Mouse (Mus musculus): Measurements from ENCODE around the gene Cntrob. TPM values are rescaled to one million over a fixed set of nuclear protein-coding genes. Genes with fewer than 3 reads are reported as not detected.

The Cntrob gene
- polyA plus RNA-seq, 1 experiment from 2014 or later, result 13.9 TPM

- H3K4me2 ChIP-seq (ENCODE audit: low read length), result no peak overlapping the region
- H3K9ac ChIP-seq (ENCODE audit: low read length), result no peak overlapping the region
- no peaks in the 10 kb centered on the region for H3K9me3 ChIP-seq (replicated peaks; ENCODE audit: control insufficient read depth, low read length)
- no peaks in the 10 kb centered on the region for H3K4me1 ChIP-seq (ENCODE audit: control insufficient read depth, insufficient read depth, low read length)
- no peak overlapping the region for H3K4me3 ChIP-seq (ENCODE audit: low read depth, low read length)
- H3K27me3 ChIP-seq (replicated peaks; ENCODE audit: control insufficient read depth, insufficient read depth, low read length), result no peaks in the 10 kb centered on the region
- ATAC-seq (no peak), DNase-seq (ENCODE audit: low spot score) (no peak)
- WGBS, result 65% methylated on average over 7 of the region's 7 CpGs
- peaks cover 55% of the 10 kb centered on the region for H3K36me3 ChIP-seq (ENCODE audit: control insufficient read depth, insufficient read depth, low read length)
- H3K27ac ChIP-seq (ENCODE audit: low read depth, low read length), result no peak overlapping the region
These were observed 25.3 kb downstream of the Cntrob start for GRCm38 (mm10) chr11:69298231-69298630.

DNA sequence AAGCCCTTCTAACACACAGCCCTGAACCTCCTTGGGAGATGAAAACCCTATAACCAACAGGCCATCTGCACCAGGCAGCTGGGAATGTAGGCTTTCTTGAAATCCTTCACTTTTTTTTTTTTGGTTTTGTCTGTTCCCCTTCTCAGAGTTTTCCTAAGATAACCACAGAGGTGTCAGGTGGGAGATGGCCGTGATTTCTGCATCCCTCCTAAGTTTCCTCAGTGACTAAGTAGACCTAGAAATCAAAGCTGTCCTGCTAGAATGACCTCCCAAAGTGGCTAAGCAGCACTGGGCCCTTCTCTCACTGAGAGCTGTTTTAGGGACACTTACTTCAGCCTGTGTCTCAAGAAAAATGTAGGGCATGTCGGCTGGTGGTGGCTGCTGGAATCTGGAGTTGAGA is 25.8 kb downstream of the Cntrob start:
- ATAC-seq (no peak), DNase-seq (ENCODE audit: low spot score) (no peak)
- H3K4me3 ChIP-seq (ENCODE audit: low read depth, low read length), result no peak overlapping the region
- whole genome bisulfite sequencing, result 88% methylated on average over 2 of the region's 2 CpGs
- H3K4me1 ChIP-seq (ENCODE audit: control insufficient read depth, insufficient read depth, low read length), result no peaks in the 10 kb centered on the region
- H3K27me3 ChIP-seq (replicated peaks; ENCODE audit: control insufficient read depth, insufficient read depth, low read length), result no peaks in the 10 kb centered on the region
- peaks cover 51% of the 10 kb centered on the region for H3K36me3 ChIP-seq (ENCODE audit: control insufficient read depth, insufficient read depth, low read length)
- no peaks in the 10 kb centered on the region for H3K9me3 ChIP-seq (replicated peaks; ENCODE audit: control insufficient read depth, low read length)
- no peak overlapping the region for H3K9ac ChIP-seq (ENCODE audit: low read length)
- no peak overlapping the region for H3K4me2 ChIP-seq (ENCODE audit: low read length)
- H3K27ac ChIP-seq (ENCODE audit: low read depth, low read length), result no peak overlapping the region

- Histone ChIP-seq H3K4me2 (ENCODE audit: low read length) (no peak overlapping the region), H3K9me3 (replicated peaks; ENCODE audit: control insufficient read depth, low read length) (no peaks in the 10 kb centered on the region), H3K9ac (ENCODE audit: low read length) (no peak overlapping the region), H3K4me1 (ENCODE audit: control insufficient read depth, insufficient read depth, low read length) (no peaks in the 10 kb centered on the region), H3K36me3 (ENCODE audit: control insufficient read depth, insufficient read depth, low read length) (peaks cover 30% of the 10 kb centered on the region), H3K4me3 (ENCODE audit: low read depth, low read length) (no peak overlapping the region), H3K27ac (ENCODE audit: low read depth, low read length) (no peak overlapping the region), H3K27me3 (replicated peaks; ENCODE audit: control insufficient read depth, insufficient read depth, low read length) (no peaks in the 10 kb centered on the region)
- ATAC-seq (no peak), DNase-seq (ENCODE audit: low spot score) (no peak)
- WGBS, result 91% methylated on average over 3 of the region's 3 CpGs
These were observed 28.3 kb downstream of the Cntrob start for GRCm38 (mm10) chr11:69295286-69295685.

DNA sequence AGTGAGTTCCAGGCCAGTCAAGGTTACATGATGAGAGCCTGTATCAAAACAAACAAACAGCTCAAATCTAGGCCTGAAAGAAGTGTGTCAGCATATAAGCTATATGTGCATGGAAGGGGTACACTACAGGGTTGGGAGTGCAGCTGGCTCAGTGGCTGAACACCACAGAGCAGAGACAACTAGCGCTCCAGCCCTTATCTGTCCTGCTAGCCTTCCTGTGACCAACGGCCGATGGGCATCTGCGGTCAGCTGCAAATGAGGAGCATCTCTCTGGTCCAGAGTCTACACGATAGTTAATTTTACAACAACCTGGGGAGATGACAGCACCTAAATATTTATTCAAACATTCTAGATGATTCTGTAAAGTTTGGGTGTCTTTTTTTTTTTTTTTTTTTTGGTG is 32.5 kb downstream of the Cntrob start:
- no peak for ATAC-seq
- DNase-seq (ENCODE audit: low spot score), result no peak
- no peaks in the 10 kb centered on the region for H3K27me3 ChIP-seq (replicated peaks; ENCODE audit: control insufficient read depth, insufficient read depth, low read length)
- no peak overlapping the region for H3K27ac ChIP-seq (ENCODE audit: low read depth, low read length)
- no peak overlapping the region for H3K9ac ChIP-seq (ENCODE audit: low read length)
- 97% methylated on average over 5 of the region's 5 CpGs for WGBS
- no peak overlapping the region for H3K4me2 ChIP-seq (ENCODE audit: low read length)
- no peak overlapping the region for H3K4me3 ChIP-seq (ENCODE audit: low read depth, low read length)
- H3K36me3 ChIP-seq (ENCODE audit: control insufficient read depth, insufficient read depth, low read length), result no peaks in the 10 kb centered on the region
- no peaks in the 10 kb centered on the region for H3K9me3 ChIP-seq (replicated peaks; ENCODE audit: control insufficient read depth, low read length)
- no peaks in the 10 kb centered on the region for H3K4me1 ChIP-seq (ENCODE audit: control insufficient read depth, insufficient read depth, low read length)

- H3K27me3 ChIP-seq (replicated peaks; ENCODE audit: control insufficient read depth, insufficient read depth, low read length), result no peaks in the 10 kb centered on the region
- H3K27ac ChIP-seq (ENCODE audit: low read depth, low read length), result no peak overlapping the region
- H3K4me2 ChIP-seq (ENCODE audit: low read length), result no peak overlapping the region
- no peak for ATAC-seq
- no peaks in the 10 kb centered on the region for H3K36me3 ChIP-seq (ENCODE audit: control insufficient read depth, insufficient read depth, low read length)
- no peak for DNase-seq (ENCODE audit: low spot score)
- no peaks in the 10 kb centered on the region for H3K9me3 ChIP-seq (replicated peaks; ENCODE audit: control insufficient read depth, low read length)
- no peak overlapping the region for H3K4me3 ChIP-seq (ENCODE audit: low read depth, low read length)
- 67% methylated on average over 5 of the region's 5 CpGs for WGBS
- H3K9ac ChIP-seq (ENCODE audit: low read length), result no peak overlapping the region
- H3K4me1 ChIP-seq (ENCODE audit: control insufficient read depth, insufficient read depth, low read length), result no peaks in the 10 kb centered on the region
These were observed 46.3 kb downstream of the Cntrob start for GRCm38 (mm10) chr11:69277267-69277666.

DNA sequence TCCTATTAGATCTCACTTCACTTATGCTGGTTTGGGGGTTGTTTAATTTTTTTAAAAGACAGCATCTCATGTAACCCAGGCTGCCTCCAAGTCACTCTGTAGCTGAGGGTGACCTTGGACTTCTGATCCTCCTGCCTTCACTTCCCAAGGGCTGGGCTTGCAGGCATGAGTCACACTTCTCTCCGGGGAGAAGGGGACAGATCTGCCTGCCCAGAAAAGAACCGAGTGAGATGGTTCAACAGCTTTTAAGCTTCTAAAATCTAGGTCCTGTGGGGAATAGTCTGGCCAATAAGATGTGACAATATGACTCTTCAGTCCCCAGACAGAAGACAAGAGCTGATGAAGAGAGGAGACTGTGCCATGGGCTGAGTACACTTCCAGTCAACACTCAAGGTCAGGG is 47.5 kb downstream of the Cntrob start:
- H3K9me3 ChIP-seq (replicated peaks; ENCODE audit: control insufficient read depth, low read length), result no peaks in the 10 kb centered on the region

DNA sequence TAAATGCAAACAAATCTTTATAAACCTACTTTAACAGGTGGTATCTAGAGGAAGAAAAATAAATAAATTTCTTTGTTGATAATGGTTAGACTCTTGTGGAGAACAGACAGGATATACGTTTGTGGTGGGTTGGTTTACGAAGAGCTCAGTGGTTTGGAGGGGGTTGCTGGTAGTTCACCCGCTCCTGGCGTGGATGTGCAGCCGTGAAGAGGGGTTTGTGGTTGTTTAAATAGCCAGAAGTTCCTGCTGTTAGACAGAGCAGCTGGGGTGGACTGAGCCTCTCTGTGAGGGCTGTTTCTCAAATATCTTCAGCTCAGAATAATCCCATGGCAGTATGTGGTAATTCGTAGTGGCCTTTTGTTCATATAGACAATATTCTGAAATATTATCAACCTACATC is 47.9 kb downstream of the Cntrob start:
- ATAC-seq (no peak), DNase-seq (ENCODE audit: low spot score) (no peak)
- Histone ChIP-seq H3K9me3 (replicated peaks; ENCODE audit: control insufficient read depth, low read length) (no peaks in the 10 kb centered on the region), H3K27me3 (replicated peaks; ENCODE audit: control insufficient read depth, insufficient read depth, low read length) (no peaks in the 10 kb centered on the region), H3K4me3 (ENCODE audit: low read depth, low read length) (no peak overlapping the region), H3K27ac (ENCODE audit: low read depth, low read length) (no peak overlapping the region), H3K9ac (ENCODE audit: low read length) (no peak overlapping the region), H3K4me1 (ENCODE audit: control insufficient read depth, insufficient read depth, low read length) (no peaks in the 10 kb centered on the region), H3K36me3 (ENCODE audit: control insufficient read depth, insufficient read depth, low read length) (no peaks in the 10 kb centered on the region), H3K4me2 (ENCODE audit: low read length) (no peak overlapping the region)
- WGBS, result 78% methylated on average over 6 of the region's 6 CpGs

More for the DNA sequence above, 47.5 kb downstream of the Cntrob start:
- H3K27ac ChIP-seq (ENCODE audit: low read depth, low read length), result no peak overlapping the region
- no peaks in the 10 kb centered on the region for H3K4me1 ChIP-seq (ENCODE audit: control insufficient read depth, insufficient read depth, low read length)
- no peak for DNase-seq (ENCODE audit: low spot score)
- 89% methylated on average over 2 of the region's 2 CpGs for WGBS
- H3K27me3 ChIP-seq (replicated peaks; ENCODE audit: control insufficient read depth, insufficient read depth, low read length), result no peaks in the 10 kb centered on the region
- no peaks in the 10 kb centered on the region for H3K36me3 ChIP-seq (ENCODE audit: control insufficient read depth, insufficient read depth, low read length)
- no peak overlapping the region for H3K4me3 ChIP-seq (ENCODE audit: low read depth, low read length)
- H3K9ac ChIP-seq (ENCODE audit: low read length), result no peak overlapping the region
- H3K4me2 ChIP-seq (ENCODE audit: low read length), result no peak overlapping the region
- ATAC-seq, result no peak

GRCm38 (mm10) chr11:69272122-69272740 is 51.3 kb downstream of the Cntrob start:
- Histone ChIP-seq H3K4me1 (ENCODE audit: control insufficient read depth, insufficient read depth, low read length) (no peaks in the 10 kb centered on the region), H3K4me2 (ENCODE audit: low read length) (no peak overlapping the region), H3K27ac (ENCODE audit: low read depth, low read length) (no peak overlapping the region), H3K4me3 (ENCODE audit: low read depth, low read length) (no peak overlapping the region), H3K36me3 (ENCODE audit: control insufficient read depth, insufficient read depth, low read length) (no peaks in the 10 kb centered on the region), H3K9me3 (replicated peaks; ENCODE audit: control insufficient read depth, low read length) (no peaks in the 10 kb centered on the region), H3K27me3 (replicated peaks; ENCODE audit: control insufficient read depth, insufficient read depth, low read length) (0 out of 2 replicates have a peak, but pooled peaks cover 4% of the 10 kb centered on the region), H3K9ac (ENCODE audit: low read length) (no peak overlapping the region)
- WGBS, result 39% methylated on average over 16 of the region's 16 CpGs
- DNase-seq (ENCODE audit: low spot score), result peak; percentile 88
- 0 out of 2 replicates have a peak, but pooled peaks have one; percentile 12 for ATAC-seq

DNA sequence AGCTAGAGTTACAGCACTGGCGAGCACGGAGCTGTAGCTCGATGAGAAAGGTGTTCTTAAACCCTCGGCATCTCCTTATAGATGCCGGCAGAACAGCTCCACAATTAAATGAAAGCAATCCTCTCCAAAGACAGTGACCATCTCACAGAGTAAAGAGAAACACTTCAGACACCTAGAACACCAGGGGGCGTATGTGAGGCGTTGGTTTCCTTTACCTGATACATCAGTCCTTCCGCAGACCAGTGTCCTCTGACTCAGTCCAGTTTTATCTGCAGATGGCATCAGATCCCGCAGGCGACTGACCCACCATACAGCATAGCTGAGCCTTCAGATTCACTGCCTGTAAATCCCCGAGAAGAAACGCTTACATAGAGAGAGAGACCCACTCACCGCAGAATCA is 54.0 kb downstream of the Cntrob start:
- Histone ChIP-seq H3K9ac (ENCODE audit: low read length) (0 out of 2 replicates have a peak overlapping the region, but pooled peaks have one; percentile 21), H3K36me3 (ENCODE audit: control insufficient read depth, insufficient read depth, low read length) (no peaks in the 10 kb centered on the region), H3K4me1 (ENCODE audit: control insufficient read depth, insufficient read depth, low read length) (peaks cover 5% of the 10 kb centered on the region; the same call in 1 of the 2 replicates), H3K4me2 (ENCODE audit: low read length) (no peak overlapping the region), H3K4me3 (ENCODE audit: low read depth, low read length) (no peak overlapping the region), H3K27me3 (replicated peaks; ENCODE audit: control insufficient read depth, insufficient read depth, low read length) (0 out of 2 replicates have a peak, but pooled peaks cover 4% of the 10 kb centered on the region), H3K27ac (ENCODE audit: low read depth, low read length) (no peak overlapping the region), H3K9me3 (replicated peaks; ENCODE audit: control insufficient read depth, low read length) (no peaks in the 10 kb centered on the region)
- WGBS, result 21% methylated on average over 13 of the region's 13 CpGs
- DNase-seq (ENCODE audit: low spot score), result peak; percentile 80
- no peak for ATAC-seq

Data from forebrain, embryonic 14.5 days (tissue).